Mouse (Mus musculus): ENCODE results near the gene Tmeff1. TPM values are rescaled to one million over a fixed set of nuclear protein-coding genes. Genes with fewer than 3 reads are reported as not detected.

The Tmeff1 gene
- polyA plus RNA-seq, 1 experiment, result 106 TPM

DNA sequence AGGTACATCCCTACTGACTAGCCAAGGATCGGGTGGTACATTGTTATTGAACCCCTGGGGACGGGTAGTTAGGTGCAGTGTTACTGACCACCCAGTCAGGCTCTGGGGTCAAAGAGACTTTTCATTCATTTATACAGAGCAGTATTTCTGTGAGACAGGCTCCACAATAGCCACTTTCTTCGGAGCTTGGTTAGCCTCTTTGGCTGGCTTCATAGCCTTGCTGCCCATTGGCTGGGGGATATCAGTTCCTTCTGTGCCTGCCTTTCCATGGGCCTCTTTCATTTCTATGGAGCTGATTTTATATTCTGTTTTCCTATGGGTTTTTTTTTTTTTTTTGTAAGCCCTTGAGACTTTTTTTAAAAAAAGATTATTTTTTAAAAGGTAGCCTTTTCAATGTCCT lies 20.7 kb downstream of the Tmeff1 start:
- TF ChIP-seq CTCF (IDR thresholded peaks at IDR 0.05; ENCODE audit: extremely low read depth, insufficient read depth, low read length), result no peak
- TF ChIP-seq POLR2A (IDR thresholded peaks at IDR 0.05; ENCODE audit: extremely low read depth, insufficient read depth, low read length), result no peak
- Histone ChIP-seq H3K27ac (ENCODE audit: insufficient read depth, low read length) (peak overlapping the region; percentile 55; the same call in 1 of the 2 replicates), H3K4me3 (ENCODE audit: insufficient read depth, low read length) (no peak overlapping the region), H3K4me1 (ENCODE audit: control insufficient read depth, insufficient read depth, low read length) (peaks cover 9% of the 10 kb centered on the region)

DNA sequence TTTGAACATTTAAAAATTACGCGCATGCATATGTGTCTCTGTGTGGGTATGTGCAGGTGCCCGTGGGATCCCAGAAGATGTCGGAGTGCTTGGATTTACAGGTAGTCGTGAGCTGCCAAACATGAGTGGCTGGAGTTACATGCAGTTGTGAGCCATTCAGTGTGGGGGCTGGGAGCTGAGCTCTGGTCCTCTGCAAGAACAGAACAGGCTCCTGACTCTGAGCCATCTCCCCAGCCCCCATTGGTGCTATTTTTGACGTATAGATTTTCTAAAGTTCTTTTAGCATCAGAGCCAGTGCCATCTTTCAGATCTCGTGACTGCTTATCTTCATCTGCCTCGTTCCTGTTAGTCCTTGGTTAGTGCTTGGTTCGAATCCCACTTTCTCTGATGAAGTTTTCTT lies 24.5 kb downstream of the Tmeff1 start:
- no peak overlapping the region for H3K4me3 ChIP-seq (ENCODE audit: insufficient read depth, low read length)
- no peak for TF ChIP-seq CTCF (IDR thresholded peaks at IDR 0.05; ENCODE audit: extremely low read depth, insufficient read depth, low read length)
- H3K4me1 ChIP-seq (ENCODE audit: control insufficient read depth, insufficient read depth, low read length), result peaks cover 9% of the 10 kb centered on the region
- no peak overlapping the region for H3K27ac ChIP-seq (ENCODE audit: insufficient read depth, low read length)

DNA sequence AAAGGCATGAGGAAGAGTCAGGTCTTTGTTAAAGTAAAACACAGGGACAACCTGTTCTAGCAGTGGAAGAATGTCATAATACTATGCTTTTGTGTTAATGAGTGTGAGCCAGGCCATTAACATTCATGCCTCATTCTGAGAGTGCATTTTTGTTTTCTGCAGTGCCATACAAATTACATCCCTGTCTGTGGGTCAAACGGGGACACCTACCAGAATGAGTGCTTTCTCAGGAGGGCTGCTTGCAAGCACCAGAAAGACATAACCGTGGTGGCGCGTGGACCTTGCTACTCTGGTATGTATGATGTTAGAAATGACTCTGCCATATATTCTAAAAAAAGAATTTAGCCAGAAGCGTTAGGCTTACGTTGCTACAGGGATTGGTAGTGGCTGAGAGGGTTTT lies 25.3 kb downstream of the Tmeff1 start:
- TF ChIP-seq CTCF (IDR thresholded peaks at IDR 0.05; ENCODE audit: extremely low read depth, insufficient read depth, low read length), result no peak
- TF ChIP-seq POLR2A (IDR thresholded peaks at IDR 0.05; ENCODE audit: extremely low read depth, insufficient read depth, low read length), result no peak
- Histone ChIP-seq H3K27ac (ENCODE audit: insufficient read depth, low read length) (no peak overlapping the region), H3K4me1 (ENCODE audit: control insufficient read depth, insufficient read depth, low read length) (peaks cover 9% of the 10 kb centered on the region), H3K4me3 (ENCODE audit: insufficient read depth, low read length) (no peak overlapping the region)

DNA sequence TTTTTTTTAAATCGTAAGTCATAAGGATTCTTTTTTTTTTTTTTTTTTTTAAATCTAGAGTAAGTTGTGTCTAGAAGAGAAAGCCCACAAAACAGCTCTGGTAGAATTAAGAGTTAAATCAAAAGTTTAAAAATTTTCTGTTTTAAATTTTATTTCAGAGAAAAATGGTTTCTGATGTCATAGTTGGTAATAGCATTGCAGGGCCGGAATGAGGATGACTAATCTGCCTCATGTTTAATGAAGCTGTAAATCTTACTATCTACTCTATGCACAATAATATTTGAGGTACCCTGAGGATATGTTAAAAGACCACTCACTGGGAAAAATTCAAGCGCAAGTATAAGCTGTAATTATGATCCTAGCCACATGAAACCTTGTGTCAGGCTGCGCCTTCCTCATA lies 30.5 kb downstream of the Tmeff1 start:
- Histone ChIP-seq H3K4me3 (ENCODE audit: insufficient read depth, low read length) (no peak overlapping the region), H3K27ac (ENCODE audit: insufficient read depth, low read length) (no peak overlapping the region), H3K4me1 (ENCODE audit: control insufficient read depth, insufficient read depth, low read length) (peaks cover 2% of the 10 kb centered on the region; the same call in 1 of the 2 replicates)
- TF ChIP-seq CTCF (IDR thresholded peaks at IDR 0.05; ENCODE audit: extremely low read depth, insufficient read depth, low read length) (no peak), POLR2A (IDR thresholded peaks at IDR 0.05; ENCODE audit: extremely low read depth, insufficient read depth, low read length) (no peak)

DNA sequence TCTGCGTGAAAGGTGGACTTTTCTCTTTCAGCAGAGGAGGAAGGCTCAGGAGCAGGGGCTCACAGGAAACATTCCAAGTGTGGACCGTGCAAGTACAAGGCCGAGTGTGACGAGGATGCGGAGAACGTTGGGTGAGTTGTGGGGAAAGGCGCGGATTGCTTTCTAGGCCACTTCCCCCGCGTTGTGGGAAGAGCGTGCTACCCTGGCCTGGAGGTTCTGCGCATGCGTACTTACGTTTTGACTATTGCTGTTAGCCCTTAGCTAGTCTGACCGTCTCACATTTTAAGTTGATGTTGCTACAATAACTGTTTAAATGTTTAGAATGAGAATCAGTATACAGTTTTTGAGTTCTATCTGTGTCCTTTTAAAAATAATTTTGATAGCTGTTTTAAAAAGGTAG lies 32.2 kb downstream of the Tmeff1 start:
- TF ChIP-seq POLR2A (IDR thresholded peaks at IDR 0.05; ENCODE audit: extremely low read depth, insufficient read depth, low read length) (no peak), CTCF (IDR thresholded peaks at IDR 0.05; ENCODE audit: extremely low read depth, insufficient read depth, low read length) (no peak)
- no peak overlapping the region for H3K4me3 ChIP-seq (ENCODE audit: insufficient read depth, low read length)
- H3K4me1 ChIP-seq (ENCODE audit: control insufficient read depth, insufficient read depth, low read length), result no peaks in the 10 kb centered on the region
- H3K27ac ChIP-seq (ENCODE audit: insufficient read depth, low read length), result no peak overlapping the region

DNA sequence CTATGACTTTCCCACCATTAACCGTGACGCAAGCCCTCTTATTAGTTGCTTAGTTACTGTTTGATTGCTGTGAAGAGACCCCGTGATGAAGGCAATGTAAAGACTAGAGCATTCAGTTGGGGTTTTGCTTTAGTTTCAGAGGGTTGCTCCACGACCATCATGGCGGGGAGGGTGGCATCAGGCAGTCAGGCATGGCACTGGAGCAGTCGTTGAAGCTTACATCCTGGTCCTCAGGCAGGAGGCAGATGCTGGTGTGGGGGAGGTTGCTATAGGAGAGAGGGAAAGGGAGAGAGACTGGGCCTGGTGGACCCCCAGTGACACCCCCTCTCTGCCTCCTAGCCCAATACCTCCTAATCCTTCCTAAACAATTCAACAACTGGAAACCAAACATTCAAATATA lies 35.1 kb downstream of the Tmeff1 start:
- TF ChIP-seq CTCF (IDR thresholded peaks at IDR 0.05; ENCODE audit: extremely low read depth, insufficient read depth, low read length), result no peak
- TF ChIP-seq POLR2A (IDR thresholded peaks at IDR 0.05; ENCODE audit: extremely low read depth, insufficient read depth, low read length), result no peak
- Histone ChIP-seq H3K4me1 (ENCODE audit: control insufficient read depth, insufficient read depth, low read length) (no peaks in the 10 kb centered on the region), H3K27ac (ENCODE audit: insufficient read depth, low read length) (no peak overlapping the region), H3K4me3 (ENCODE audit: insufficient read depth, low read length) (no peak overlapping the region)

DNA sequence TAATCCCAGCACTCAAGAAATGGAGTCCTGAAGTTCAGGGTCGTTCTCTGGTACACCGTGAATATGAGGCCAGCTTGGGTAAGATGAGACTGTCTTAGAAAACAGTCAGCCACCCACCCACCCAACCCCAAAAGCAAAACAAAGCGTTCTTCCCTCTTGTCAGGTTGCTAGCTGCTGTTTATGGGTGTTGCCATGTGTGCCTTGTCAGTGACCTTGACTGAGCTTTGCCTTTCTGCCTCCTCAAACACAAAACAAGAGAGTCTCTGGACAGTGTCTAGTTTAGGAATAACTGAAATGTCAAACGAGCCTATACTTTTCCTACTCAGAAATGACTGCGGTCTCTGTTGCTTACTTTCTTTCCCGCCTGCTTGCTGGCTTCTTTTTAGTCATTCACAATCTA lies 37.3 kb downstream of the Tmeff1 start:
- no peak for TF ChIP-seq POLR2A (IDR thresholded peaks at IDR 0.05; ENCODE audit: extremely low read depth, insufficient read depth, low read length)
- no peak for TF ChIP-seq CTCF (IDR thresholded peaks at IDR 0.05; ENCODE audit: extremely low read depth, insufficient read depth, low read length)
- no peak overlapping the region for H3K27ac ChIP-seq (ENCODE audit: insufficient read depth, low read length)
- H3K4me3 ChIP-seq (ENCODE audit: insufficient read depth, low read length), result no peak overlapping the region
- H3K4me1 ChIP-seq (ENCODE audit: control insufficient read depth, insufficient read depth, low read length), result no peaks in the 10 kb centered on the region

DNA sequence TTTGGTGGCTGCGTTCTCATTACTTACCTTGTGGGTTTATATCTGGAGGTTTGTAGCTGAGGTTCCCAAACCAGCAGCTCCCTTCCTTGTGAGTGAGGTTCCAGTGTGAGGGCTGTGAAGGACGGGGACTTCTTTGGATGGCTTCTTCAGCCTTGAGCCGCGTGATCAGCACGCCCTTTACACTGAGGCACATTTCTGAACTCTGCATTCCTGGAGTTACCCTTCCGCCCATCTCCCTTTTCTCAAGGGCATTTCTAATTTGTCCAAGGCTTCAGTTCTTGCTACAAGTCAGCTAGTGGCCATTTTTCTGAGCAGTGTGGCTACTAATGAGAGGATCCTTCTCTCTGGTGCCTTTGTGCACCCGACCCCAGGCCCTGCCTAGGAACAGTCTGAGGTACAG lies 38.0 kb downstream of the Tmeff1 start:
- Histone ChIP-seq H3K4me1 (ENCODE audit: control insufficient read depth, insufficient read depth, low read length) (no peaks in the 10 kb centered on the region), H3K4me3 (ENCODE audit: insufficient read depth, low read length) (no peak overlapping the region), H3K27ac (ENCODE audit: insufficient read depth, low read length) (no peak overlapping the region)
- TF ChIP-seq POLR2A (IDR thresholded peaks at IDR 0.05; ENCODE audit: extremely low read depth, insufficient read depth, low read length) (no peak), CTCF (IDR thresholded peaks at IDR 0.05; ENCODE audit: extremely low read depth, insufficient read depth, low read length) (no peak)

DNA sequence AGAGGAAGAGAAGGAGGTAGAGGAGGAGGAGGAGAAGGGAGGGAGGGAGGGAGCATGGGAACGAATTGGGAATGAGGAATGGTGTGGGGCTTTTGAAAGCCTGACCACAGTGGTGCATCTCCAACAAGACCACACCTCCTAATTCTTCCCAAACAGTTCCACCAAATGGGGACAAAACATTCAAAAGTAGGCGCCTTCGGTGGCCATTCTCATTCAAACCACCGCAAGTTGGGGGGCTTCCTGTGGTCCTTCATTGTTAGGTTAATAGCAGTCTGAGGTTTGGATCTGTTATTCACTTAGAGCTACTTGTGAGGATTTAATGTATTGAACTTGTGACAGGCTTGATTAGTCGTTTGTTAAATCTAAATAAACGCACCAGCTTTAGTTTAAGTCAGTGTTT lies 40.0 kb downstream of the Tmeff1 start:
- no peaks in the 10 kb centered on the region for H3K4me1 ChIP-seq (ENCODE audit: control insufficient read depth, insufficient read depth, low read length)
- no peak overlapping the region for H3K4me3 ChIP-seq (ENCODE audit: insufficient read depth, low read length)
- TF ChIP-seq POLR2A (IDR thresholded peaks at IDR 0.05; ENCODE audit: extremely low read depth, insufficient read depth, low read length), result no peak
- TF ChIP-seq CTCF (IDR thresholded peaks at IDR 0.05; ENCODE audit: extremely low read depth, insufficient read depth, low read length), result no peak
- H3K27ac ChIP-seq (ENCODE audit: insufficient read depth, low read length), result no peak overlapping the region

DNA sequence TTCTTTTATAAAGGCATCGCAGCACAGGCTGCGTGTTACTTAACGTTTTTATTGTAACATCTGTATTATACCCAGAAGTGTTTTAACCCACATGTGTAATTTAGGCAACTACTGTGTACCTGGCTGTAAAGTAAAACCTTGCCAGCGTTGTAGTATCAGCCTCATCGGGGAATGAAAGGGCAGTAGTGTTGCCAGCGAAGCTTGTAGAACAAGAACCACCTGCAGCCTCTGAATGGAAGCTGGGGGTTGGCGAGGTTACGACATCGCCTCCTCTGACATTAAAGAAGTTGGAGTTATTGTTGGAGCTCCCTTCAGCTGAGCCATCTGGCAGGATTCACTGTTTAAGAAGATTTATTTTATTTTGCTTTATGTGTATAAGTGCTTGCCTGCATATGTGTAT lies 40.9 kb downstream of the Tmeff1 start:
- H3K27ac ChIP-seq (ENCODE audit: insufficient read depth, low read length), result no peak overlapping the region
- H3K4me1 ChIP-seq (ENCODE audit: control insufficient read depth, insufficient read depth, low read length), result no peaks in the 10 kb centered on the region
- no peak overlapping the region for H3K4me3 ChIP-seq (ENCODE audit: insufficient read depth, low read length)
- TF ChIP-seq CTCF (IDR thresholded peaks at IDR 0.05; ENCODE audit: extremely low read depth, insufficient read depth, low read length), result no peak
- no peak for TF ChIP-seq POLR2A (IDR thresholded peaks at IDR 0.05; ENCODE audit: extremely low read depth, insufficient read depth, low read length)

DNA sequence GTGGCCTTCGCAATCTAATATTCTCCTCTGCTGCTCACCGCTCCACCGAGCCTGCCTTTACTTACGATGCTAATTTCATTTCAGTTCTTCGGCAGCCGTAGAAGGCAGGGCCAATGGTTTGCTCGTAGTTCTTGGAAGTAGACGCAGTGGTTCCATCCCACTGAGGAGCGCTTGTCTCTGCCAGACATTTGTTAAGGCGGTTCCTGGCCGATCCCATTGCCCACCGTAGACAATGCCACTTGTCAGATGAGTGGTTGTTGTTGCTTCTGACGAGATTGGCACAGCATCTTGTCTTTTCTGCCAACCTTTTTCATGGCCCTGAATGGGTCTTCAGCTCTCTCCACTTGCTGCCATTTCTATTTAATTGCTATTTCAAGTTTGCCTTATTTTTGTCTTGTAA lies 44.5 kb downstream of the Tmeff1 start:
- H3K4me1 ChIP-seq (ENCODE audit: control insufficient read depth, insufficient read depth, low read length), result no peaks in the 10 kb centered on the region
- H3K4me3 ChIP-seq (ENCODE audit: insufficient read depth, low read length), result no peak overlapping the region
- TF ChIP-seq CTCF (IDR thresholded peaks at IDR 0.05; ENCODE audit: extremely low read depth, insufficient read depth, low read length), result no peak
- H3K27ac ChIP-seq (ENCODE audit: insufficient read depth, low read length), result 0 out of 2 replicates have a peak overlapping the region, but pooled peaks have one; percentile 21

Measured in cortical plate, adult 2 months (tissue).